Mouse (Mus musculus) heart, postnatal 0 days (tissue): ENCODE measurements around the gene Cnksr3. TPM values are rescaled to one million over a fixed set of nuclear protein-coding genes. Genes with fewer than 3 reads are reported as not detected.

ENCODE experiments used
- ATAC-seq: fragments of 200-750 bp; cut with Nextera tagmentation; 2 replicates; pipeline ENCODE4 v1.8.0; 2017; ENCODE audit warnings: low read depth, moderate number of reproducible peaks, moderate library complexity; ENCODE audit not compliant: insufficient read depth
- DNase-seq: peaks from one replicate; pipeline ENCODE4 v3.0.0-alpha.2; 2016; ENCODE audit warnings: low spot score
- H3K27ac ChIP-seq: fragments of 300-500 bp; sonication (generic); 2 replicates; pipeline ENCODE4 v1.5.1; 2014; ENCODE audit warnings: low read depth, mild to moderate bottlenecking
- H3K27me3 ChIP-seq: fragments of 300-500 bp; sonication (generic); 2 replicates; pipeline ENCODE4 v1.6.1; 2014; ENCODE audit warnings: low read length, mixed read lengths; ENCODE audit not compliant: control insufficient read depth, insufficient read depth
- H3K36me3 ChIP-seq: fragments of 300-500 bp; sonication (generic); replicated peaks from 2 replicates; pipeline ENCODE4 v1.6.1; 2014; ENCODE audit warnings: low read length, mixed read lengths; ENCODE audit not compliant: control insufficient read depth, insufficient read depth
- H3K4me1 ChIP-seq: fragments of 300-500 bp; sonication (generic); 2 replicates; pipeline ENCODE4 v1.6.1; 2014; ENCODE audit warnings: antibody characterized with exemption; ENCODE audit not compliant: control insufficient read depth, insufficient read depth
- H3K4me2 ChIP-seq: fragments of 300-500 bp; sonication (generic); 2 replicates; pipeline ENCODE4 v1.6.1; 2014; ENCODE audit warnings: low read depth, mild to moderate bottlenecking, low read length, moderate library complexity
- H3K4me3 ChIP-seq: fragments of 300-500 bp; sonication (generic); 2 replicates; pipeline ENCODE4 v1.5.1; 2014; ENCODE audit warnings: low read depth, low read length
- H3K9ac ChIP-seq: fragments of 300-500 bp; sonication (generic); replicated peaks from 2 replicates; pipeline ENCODE4 v1.6.1; 2014; ENCODE audit warnings: low read depth, low read length, mixed read lengths
- H3K9me3 ChIP-seq: fragments of 300-500 bp; sonication (generic); replicated peaks from 2 replicates; pipeline ENCODE4 v1.6.1; 2016; ENCODE audit warnings: low read length; ENCODE audit not compliant: control insufficient read depth
- CTCF ChIP-seq: IDR thresholded peaks from 2 replicates; pipeline ENCODE4 v1.5.1; 2016; ENCODE audit warnings: antibody characterized with exemption, control low read depth, low read depth
- EP300 ChIP-seq: IDR thresholded peaks from 2 replicates; pipeline ENCODE4 v1.6.1; 2016; ENCODE audit warnings: antibody characterized with exemption, low read depth
- WGBS: fragments of 180-500 bp; shearing (Covaris S2); extraction: QIAGEN DNeasy Blood & Tissue Kit; methylation state at CpG from one replicate; pipeline ENCODE4 v1.1.7; 2014; 5-methylcytosine and 5-hydroxymethylcytosine counted together
- polyA plus RNA-seq: library from polyadenylated mRNA; unstranded; fragments of >200 nt; fragmentation: Nextera tagmentation; extraction: Ambion mirVana; gene quantifications from 2 replicates; pipeline ENCODE4 v1.2.1, GENCODE M21; 2015
- total RNA-seq: library from RNA; depleted of rRNA; stranded (reverse); fragments of >200 nt; gene quantifications from 2 replicates; pipeline ENCODE4 v1.2.3, GENCODE M21; 2014; ENCODE audit warnings: low replicate concordance

Cnksr3 gene
- total and polyA plus RNA-seq, 2 experiments from 2014 or later: 8.1 to 16.6 TPM

DNA sequence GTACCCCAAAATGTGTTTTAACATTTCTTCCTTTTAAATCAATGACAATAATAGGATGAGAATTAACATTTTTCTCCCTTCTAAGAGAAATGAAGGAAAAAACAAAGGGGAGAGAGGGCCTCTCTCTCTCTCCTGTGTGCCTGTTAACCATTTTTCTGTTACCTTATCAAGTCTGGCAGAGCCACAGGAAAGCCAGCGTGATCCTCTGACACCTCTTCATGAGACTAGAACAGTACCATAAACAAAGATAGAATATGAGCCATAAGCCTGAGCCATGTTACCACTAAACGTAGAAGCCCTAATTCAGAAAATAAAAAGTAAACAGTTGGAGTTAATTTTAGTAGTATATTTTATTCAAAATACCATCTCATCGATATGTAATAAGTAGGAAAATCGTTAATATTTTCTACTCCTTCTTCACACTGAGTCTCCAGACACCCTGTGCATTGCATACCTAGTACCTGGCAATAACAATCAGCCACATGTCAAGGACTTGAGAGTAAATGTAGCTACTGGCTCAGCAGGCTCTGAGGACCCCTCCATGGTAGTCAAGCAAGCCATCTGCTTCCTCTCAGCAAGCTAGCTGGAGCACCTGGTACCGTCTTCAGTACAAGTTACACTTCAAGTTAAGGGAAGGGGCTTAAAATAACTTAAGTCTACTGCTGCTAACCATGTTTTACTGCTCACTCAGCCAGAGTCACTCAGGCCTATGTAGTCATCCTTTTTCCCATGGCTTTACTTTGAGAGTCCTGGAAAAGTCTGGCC lies 2.2 kb downstream of the Cnksr3 start:
- H3K36me3 ChIP-seq: 0 out of 2 replicates have a peak, but pooled peaks cover 6% of the 10 kb centered on the region
- peak overlapping the region; percentile 83 for H3K9ac ChIP-seq
- DNase-seq: peak; percentile 19
- no peak overlapping the region for H3K27ac ChIP-seq
- peak overlapping the region; percentile 89 for H3K4me3 ChIP-seq
- no peak for TF ChIP-seq CTCF
- TF ChIP-seq EP300: no peak
- WGBS: 45% methylated on average over 5 of the region's 5 CpGs
- H3K4me1 ChIP-seq: peaks cover 42% of the 10 kb centered on the region
- H3K27me3 ChIP-seq: no peaks in the 10 kb centered on the region
- H3K4me2 ChIP-seq: peak overlapping the region; percentile 95
- H3K9me3 ChIP-seq: no peaks in the 10 kb centered on the region
- ATAC-seq: no peak

GRCm38 (mm10) chr10:7208859-7209441 lies 3.1 kb downstream of the Cnksr3 start:
- DNase-seq: no peak

GRCm38 (mm10) chr10:7207301-7207700 lies 4.7 kb downstream of the Cnksr3 start:
- no peak for DNase-seq
- Histone ChIP-seq H3K4me2 (no peak overlapping the region), H3K36me3 (0 out of 2 replicates have a peak, but pooled peaks cover 6% of the 10 kb centered on the region), H3K9ac (no peak overlapping the region), H3K9me3 (no peaks in the 10 kb centered on the region), H3K27me3 (no peaks in the 10 kb centered on the region), H3K27ac (no peak overlapping the region), H3K4me1 (peaks cover 28% of the 10 kb centered on the region), H3K4me3 (no peak overlapping the region)
- TF ChIP-seq EP300 (no peak), CTCF (no peak)
- 52% methylated on average over 11 of the region's 11 CpGs for WGBS
- no peak for ATAC-seq

More at GRCm38 (mm10) chr10:7208859-7209441, 3.1 kb downstream of the Cnksr3 start:
- Histone ChIP-seq H3K36me3 (0 out of 2 replicates have a peak, but pooled peaks cover 6% of the 10 kb centered on the region), H3K4me2 (peak overlapping the region; percentile 95), H3K9me3 (no peaks in the 10 kb centered on the region), H3K27me3 (no peaks in the 10 kb centered on the region), H3K4me3 (no peak overlapping the region; the same call in 1 of the 2 replicates), H3K9ac (no peak overlapping the region), H3K27ac (0 out of 2 replicates have a peak overlapping the region, but pooled peaks have one; percentile 33), H3K4me1 (peaks cover 40% of the 10 kb centered on the region)
- no peak for TF ChIP-seq EP300
- WGBS: 64% methylated on average over 10 of the region's 10 CpGs
- ATAC-seq: no peak

- Histone ChIP-seq H3K9me3 (no peaks in the 10 kb centered on the region), H3K27me3 (no peaks in the 10 kb centered on the region), H3K9ac (no peak overlapping the region), H3K4me1 (peaks cover 28% of the 10 kb centered on the region), H3K27ac (no peak overlapping the region), H3K4me2 (no peak overlapping the region), H3K4me3 (no peak overlapping the region), H3K36me3 (0 out of 2 replicates have a peak, but pooled peaks cover 6% of the 10 kb centered on the region)
- DNase-seq: no peak
- TF ChIP-seq EP300 (no peak), CTCF (no peak)
- no peak for ATAC-seq
- WGBS: 78% methylated on average over 7 of the region's 7 CpGs
These were observed 5.5 kb downstream of the Cnksr3 start for GRCm38 (mm10) chr10:7206571-7206970.

GRCm38 (mm10) chr10:7205576-7205975 lies 6.5 kb downstream of the Cnksr3 start:
- Histone ChIP-seq H3K9me3 (no peaks in the 10 kb centered on the region), H3K27ac (no peak overlapping the region), H3K36me3 (0 out of 2 replicates have a peak, but pooled peaks cover 6% of the 10 kb centered on the region), H3K4me3 (no peak overlapping the region), H3K27me3 (no peaks in the 10 kb centered on the region), H3K4me2 (no peak overlapping the region), H3K4me1 (peaks cover 28% of the 10 kb centered on the region), H3K9ac (no peak overlapping the region)
- DNase-seq (no peak), ATAC-seq (no peak)
- WGBS: 85% methylated on average over 3 of the region's 3 CpGs
- TF ChIP-seq EP300 (no peak), CTCF (no peak)
